Mouse (Mus musculus): ENCODE data around the gene Wwc1. TPM values are rescaled to one million over a fixed set of nuclear protein-coding genes. Genes with fewer than 3 reads are reported as not detected.
A peak's percentile ranks its signal among the peaks of the same experiment; 100 is the strongest.

Gene Wwc1
- polyA plus RNA-seq, 1 experiment from 2014 or later, result 7.2 TPM

GRCm38 (mm10) chr11:35977096-35977495 lies 3.2 kb downstream of the Wwc1 start:
- no peak for ATAC-seq (ENCODE audit: low read depth)
- no peak overlapping the region for H3K9ac ChIP-seq (replicated peaks; ENCODE audit: low read depth, low read length)
- no peaks in the 10 kb centered on the region for H3K27me3 ChIP-seq (ENCODE audit: control insufficient read depth, insufficient read depth, low read length)
- peaks cover 9% of the 10 kb centered on the region; the same call in 1 of the 2 replicates for H3K4me1 ChIP-seq (ENCODE audit: control insufficient read depth, insufficient read depth, low read length)
- peak overlapping the region; percentile 18; the same call in 1 of the 2 replicates for H3K4me2 ChIP-seq (ENCODE audit: low read depth, low read length)
- WGBS, result 58% methylated on average over 6 of the region's 6 CpGs
- H3K9me3 ChIP-seq (ENCODE audit: control insufficient read depth, low read length), result no peaks in the 10 kb centered on the region
- H3K36me3 ChIP-seq (ENCODE audit: control insufficient read depth, insufficient read depth, low read length), result no peaks in the 10 kb centered on the region
- H3K4me3 ChIP-seq (ENCODE audit: low read depth, low read length), result no peak overlapping the region
- peak overlapping the region; percentile 23; the same call in 1 of the 2 replicates for H3K27ac ChIP-seq (ENCODE audit: low read depth, low read length)

GRCm38 (mm10) chr11:35976482-35976881 lies 3.8 kb downstream of the Wwc1 start:
- H3K4me1 ChIP-seq (ENCODE audit: control insufficient read depth, insufficient read depth, low read length), result peaks cover 9% of the 10 kb centered on the region; the same call in 1 of the 2 replicates

GRCm38 (mm10) chr11:35974632-35975450 lies 5.5 kb downstream of the Wwc1 start:
- Histone ChIP-seq H3K4me3 (ENCODE audit: low read depth, low read length) (no peak overlapping the region), H3K27ac (ENCODE audit: low read depth, low read length) (no peak overlapping the region), H3K36me3 (ENCODE audit: control insufficient read depth, insufficient read depth, low read length) (no peaks in the 10 kb centered on the region), H3K4me1 (ENCODE audit: control insufficient read depth, insufficient read depth, low read length) (peaks cover 9% of the 10 kb centered on the region; the same call in 1 of the 2 replicates), H3K9me3 (ENCODE audit: control insufficient read depth, low read length) (no peaks in the 10 kb centered on the region), H3K4me2 (ENCODE audit: low read depth, low read length) (no peak overlapping the region), H3K27me3 (ENCODE audit: control insufficient read depth, insufficient read depth, low read length) (no peaks in the 10 kb centered on the region), H3K9ac (replicated peaks; ENCODE audit: low read depth, low read length) (no peak overlapping the region)
- WGBS, result 81% methylated on average over 6 of the region's 6 CpGs
- no peak for ATAC-seq (ENCODE audit: low read depth)

More at GRCm38 (mm10) chr11:35976482-35976881, 3.8 kb downstream of the Wwc1 start:
- 41% methylated on average over 6 of the region's 6 CpGs for WGBS
- no peak overlapping the region for H3K4me3 ChIP-seq (ENCODE audit: low read depth, low read length)
- no peak overlapping the region; the same call in 1 of the 2 replicates for H3K27ac ChIP-seq (ENCODE audit: low read depth, low read length)
- H3K9ac ChIP-seq (replicated peaks; ENCODE audit: low read depth, low read length), result no peak overlapping the region
- no peaks in the 10 kb centered on the region for H3K9me3 ChIP-seq (ENCODE audit: control insufficient read depth, low read length)
- H3K4me2 ChIP-seq (ENCODE audit: low read depth, low read length), result no peak overlapping the region
- ATAC-seq (ENCODE audit: low read depth), result peak; percentile 61; the same call in 1 of the 2 replicates
- no peaks in the 10 kb centered on the region for H3K27me3 ChIP-seq (ENCODE audit: control insufficient read depth, insufficient read depth, low read length)
- no peaks in the 10 kb centered on the region for H3K36me3 ChIP-seq (ENCODE audit: control insufficient read depth, insufficient read depth, low read length)

GRCm38 (mm10) chr11:35973135-35973534 lies 7.2 kb downstream of the Wwc1 start:
- Histone ChIP-seq H3K27ac (ENCODE audit: low read depth, low read length) (no peak overlapping the region; the same call in 1 of the 2 replicates), H3K27me3 (ENCODE audit: control insufficient read depth, insufficient read depth, low read length) (no peaks in the 10 kb centered on the region), H3K4me3 (ENCODE audit: low read depth, low read length) (no peak overlapping the region), H3K4me2 (ENCODE audit: low read depth, low read length) (no peak overlapping the region), H3K9me3 (ENCODE audit: control insufficient read depth, low read length) (no peaks in the 10 kb centered on the region), H3K9ac (replicated peaks; ENCODE audit: low read depth, low read length) (no peak overlapping the region), H3K4me1 (ENCODE audit: control insufficient read depth, insufficient read depth, low read length) (no peaks in the 10 kb centered on the region), H3K36me3 (ENCODE audit: control insufficient read depth, insufficient read depth, low read length) (no peaks in the 10 kb centered on the region)
- WGBS, result 51% methylated on average over 7 of the region's 7 CpGs
- no peak for ATAC-seq (ENCODE audit: low read depth)

GRCm38 (mm10) chr11:35972270-35972931 lies 7.9 kb downstream of the Wwc1 start:
- Histone ChIP-seq H3K27ac (ENCODE audit: low read depth, low read length) (no peak overlapping the region), H3K27me3 (ENCODE audit: control insufficient read depth, insufficient read depth, low read length) (no peaks in the 10 kb centered on the region), H3K9me3 (ENCODE audit: control insufficient read depth, low read length) (no peaks in the 10 kb centered on the region), H3K9ac (replicated peaks; ENCODE audit: low read depth, low read length) (no peak overlapping the region), H3K4me3 (ENCODE audit: low read depth, low read length) (no peak overlapping the region), H3K36me3 (ENCODE audit: control insufficient read depth, insufficient read depth, low read length) (no peaks in the 10 kb centered on the region), H3K4me2 (ENCODE audit: low read depth, low read length) (no peak overlapping the region), H3K4me1 (ENCODE audit: control insufficient read depth, insufficient read depth, low read length) (no peaks in the 10 kb centered on the region)
- ATAC-seq (ENCODE audit: low read depth), result peak; percentile 44; the same call in 1 of the 2 replicates
- WGBS, result 5% methylated on average over 6 of the region's 6 CpGs

GRCm38 (mm10) chr11:35970806-35971705 lies 9.3 kb downstream of the Wwc1 start:
- 89% methylated on average over 19 of the region's 19 CpGs for WGBS
- H3K27ac ChIP-seq (ENCODE audit: low read depth, low read length), result no peak overlapping the region
- no peak overlapping the region for H3K9ac ChIP-seq (replicated peaks; ENCODE audit: low read depth, low read length)
- no peaks in the 10 kb centered on the region for H3K4me1 ChIP-seq (ENCODE audit: control insufficient read depth, insufficient read depth, low read length)
- H3K36me3 ChIP-seq (ENCODE audit: control insufficient read depth, insufficient read depth, low read length), result no peaks in the 10 kb centered on the region
- H3K27me3 ChIP-seq (ENCODE audit: control insufficient read depth, insufficient read depth, low read length), result no peaks in the 10 kb centered on the region
- no peaks in the 10 kb centered on the region for H3K9me3 ChIP-seq (ENCODE audit: control insufficient read depth, low read length)
- H3K4me3 ChIP-seq (ENCODE audit: low read depth, low read length), result no peak overlapping the region
- ATAC-seq (ENCODE audit: low read depth), result no peak
- H3K4me2 ChIP-seq (ENCODE audit: low read depth, low read length), result no peak overlapping the region

- H3K4me3 ChIP-seq (ENCODE audit: low read depth, low read length), result no peak overlapping the region
- H3K27ac ChIP-seq (ENCODE audit: low read depth, low read length), result no peak overlapping the region
- no peaks in the 10 kb centered on the region for H3K36me3 ChIP-seq (ENCODE audit: control insufficient read depth, insufficient read depth, low read length)
- no peak overlapping the region for H3K9ac ChIP-seq (replicated peaks; ENCODE audit: low read depth, low read length)
- H3K4me2 ChIP-seq (ENCODE audit: low read depth, low read length), result no peak overlapping the region
- no peaks in the 10 kb centered on the region for H3K27me3 ChIP-seq (ENCODE audit: control insufficient read depth, insufficient read depth, low read length)
- H3K4me1 ChIP-seq (ENCODE audit: control insufficient read depth, insufficient read depth, low read length), result no peaks in the 10 kb centered on the region
- no peak for ATAC-seq (ENCODE audit: low read depth)
- WGBS, result 95% methylated on average over 10 of the region's 10 CpGs
- no peaks in the 10 kb centered on the region for H3K9me3 ChIP-seq (ENCODE audit: control insufficient read depth, low read length)
Observed at GRCm38 (mm10) chr11:35968291-35968690, 12.0 kb downstream of the Wwc1 start.

- whole genome bisulfite sequencing, result 59% methylated on average over 9 of the region's 9 CpGs
- ATAC-seq (ENCODE audit: low read depth), result no peak
- Histone ChIP-seq H3K4me3 (ENCODE audit: low read depth, low read length) (no peak overlapping the region), H3K27ac (ENCODE audit: low read depth, low read length) (no peak overlapping the region), H3K4me1 (ENCODE audit: control insufficient read depth, insufficient read depth, low read length) (no peaks in the 10 kb centered on the region), H3K9ac (replicated peaks; ENCODE audit: low read depth, low read length) (no peak overlapping the region), H3K36me3 (ENCODE audit: control insufficient read depth, insufficient read depth, low read length) (no peaks in the 10 kb centered on the region), H3K27me3 (ENCODE audit: control insufficient read depth, insufficient read depth, low read length) (no peaks in the 10 kb centered on the region), H3K9me3 (ENCODE audit: control insufficient read depth, low read length) (no peaks in the 10 kb centered on the region), H3K4me2 (ENCODE audit: low read depth, low read length) (no peak overlapping the region)
Observed at GRCm38 (mm10) chr11:35963981-35964549, 16.3 kb downstream of the Wwc1 start.

Measured in neural tube, embryonic 14.5 days (tissue).